Mouse (Mus musculus) forebrain, embryonic 10.5 days (tissue): ENCODE data around the gene Pigl. TPM values are rescaled to one million over a fixed set of nuclear protein-coding genes. Genes with fewer than 3 reads are reported as not detected.
"Not testable (repeated sequence)": the region's sequence is repeated elsewhere in the genome, so short reads cannot be mapped to it uniquely, and the experiment has no call there.

ENCODE experiments used
- DNase-seq: peaks from one replicate; pipeline ENCODE4 v3.0.0-alpha.2; 2017; ENCODE audit warnings: low spot score; ENCODE audit errors: extremely low spot score
- H3K27ac ChIP-seq: fragments of 300-500 bp; sonication (generic); 2 replicates; pipeline ENCODE4 v1.5.1; 2016; ENCODE audit warnings: mild to moderate bottlenecking
- H3K27me3 ChIP-seq: fragments of 300-500 bp; sonication (generic); 2 replicates; pipeline ENCODE4 v1.6.1; 2016; ENCODE audit warnings: mild to moderate bottlenecking; ENCODE audit not compliant: poor library complexity, severe bottlenecking
- H3K36me3 ChIP-seq: fragments of 300-500 bp; sonication (generic); replicated peaks from 2 replicates; pipeline ENCODE4 v1.6.1; 2016; ENCODE audit warnings: mild to moderate bottlenecking, moderate library complexity
- H3K4me1 ChIP-seq: fragments of 300-500 bp; sonication (generic); 2 replicates; pipeline ENCODE4 v1.6.1; 2016
- H3K4me3 ChIP-seq: fragments of 300-500 bp; sonication (generic); 2 replicates; pipeline ENCODE4 v1.5.1; 2016; ENCODE audit warnings: mild to moderate bottlenecking, moderate library complexity
- H3K9me3 ChIP-seq: fragments of 300-500 bp; sonication (generic); 2 replicates; pipeline ENCODE4 v1.6.1; 2016; ENCODE audit warnings: mild to moderate bottlenecking, moderate library complexity
- WGBS: fragments of 180-500 bp; shearing (Covaris S2); methylation state at CpG from one replicate; pipeline ENCODE4 v1.1.7; 2016; 5-methylcytosine and 5-hydroxymethylcytosine counted together
- polyA plus RNA-seq: library from polyadenylated mRNA; unstranded; fragments of >200 nt; fragmentation: Nextera tagmentation; extraction: Ambion mirVana; gene quantifications from 2 replicates; pipeline ENCODE4 v1.2.1, GENCODE M21; 2016

Pigl gene
- polyA plus RNA-seq, 1 experiment from 2014 or later: 19.5 TPM

GRCm38 (mm10) chr11:62508816-62509215 lies 50.6 kb downstream of the Pigl start:
- H3K9me3 ChIP-seq, H3K4me3 ChIP-seq, H3K27ac ChIP-seq, DNase-seq, H3K4me1 ChIP-seq, H3K27me3 ChIP-seq: not testable (repeated sequence)
- H3K36me3 ChIP-seq: peaks cover 11% of the 10 kb centered on the region; the same call in 1 of the 2 replicates
- 95% methylated on average over 5 of the region's 5 CpGs for WGBS

GRCm38 (mm10) chr11:62509571-62509970 lies 51.3 kb downstream of the Pigl start:
- Histone ChIP-seq H3K4me3 (no peak overlapping the region), H3K27ac (no peak overlapping the region), H3K4me1 (peaks cover 4% of the 10 kb centered on the region), H3K36me3 (peaks cover 11% of the 10 kb centered on the region; the same call in 1 of the 2 replicates), H3K9me3 (no peaks in the 10 kb centered on the region), H3K27me3 (no peaks in the 10 kb centered on the region)
- WGBS: 88% methylated on average over 3 of the region's 3 CpGs
- no peak for DNase-seq

- no peak overlapping the region for H3K4me3 ChIP-seq
- no peaks in the 10 kb centered on the region for H3K27me3 ChIP-seq
- H3K4me1 ChIP-seq: peaks cover 4% of the 10 kb centered on the region
- no peak overlapping the region for H3K27ac ChIP-seq
- no peaks in the 10 kb centered on the region for H3K9me3 ChIP-seq
- WGBS: 91% methylated on average over 5 of the region's 5 CpGs
- DNase-seq: no peak
- H3K36me3 ChIP-seq: peaks cover 11% of the 10 kb centered on the region; the same call in 1 of the 2 replicates
Measured at GRCm38 (mm10) chr11:62510956-62511355, 52.7 kb downstream of the Pigl start.

GRCm38 (mm10) chr11:62511444-62512202 lies 53.4 kb downstream of the Pigl start:
- 84% methylated on average over 13 of the region's 13 CpGs for WGBS
- Histone ChIP-seq H3K27me3 (no peaks in the 10 kb centered on the region), H3K9me3 (no peaks in the 10 kb centered on the region), H3K27ac (no peak overlapping the region), H3K4me3 (no peak overlapping the region), H3K36me3 (peaks cover 11% of the 10 kb centered on the region; the same call in 1 of the 2 replicates), H3K4me1 (peaks cover 4% of the 10 kb centered on the region)
- DNase-seq: no peak

GRCm38 (mm10) chr11:62512529-62513080 lies 54.3 kb downstream of the Pigl start:
- 89% methylated on average over 8 of the region's 8 CpGs for WGBS
- Histone ChIP-seq H3K4me3 (no peak overlapping the region), H3K27ac (no peak overlapping the region), H3K27me3 (no peaks in the 10 kb centered on the region), H3K4me1 (peaks cover 4% of the 10 kb centered on the region), H3K36me3 (peaks cover 11% of the 10 kb centered on the region; the same call in 1 of the 2 replicates), H3K9me3 (no peaks in the 10 kb centered on the region)
- DNase-seq: no peak

- H3K36me3 ChIP-seq: peaks cover 11% of the 10 kb centered on the region; the same call in 1 of the 2 replicates
- no peak for DNase-seq
- WGBS: 75% methylated on average over 6 of the region's 6 CpGs
- no peak overlapping the region for H3K4me3 ChIP-seq
- H3K27me3 ChIP-seq: no peaks in the 10 kb centered on the region
- H3K27ac ChIP-seq: no peak overlapping the region
- peaks cover 4% of the 10 kb centered on the region for H3K4me1 ChIP-seq
- H3K9me3 ChIP-seq: no peaks in the 10 kb centered on the region
Measured at GRCm38 (mm10) chr11:62513311-62513710, 55.1 kb downstream of the Pigl start.

GRCm38 (mm10) chr11:62518991-62519390 lies 60.7 kb downstream of the Pigl start:
- H3K36me3 ChIP-seq: peaks cover under 1% of the 10 kb centered on the region; the same call in 1 of the 2 replicates
- H3K4me3 ChIP-seq: no peak overlapping the region
- WGBS: 33% methylated on average over 2 of the region's 2 CpGs
- peaks cover 6% of the 10 kb centered on the region; the same call in 1 of the 2 replicates for H3K4me1 ChIP-seq
- no peaks in the 10 kb centered on the region for H3K9me3 ChIP-seq
- H3K27ac ChIP-seq: no peak overlapping the region
- no peaks in the 10 kb centered on the region for H3K27me3 ChIP-seq
- DNase-seq: no peak

- WGBS: 84% methylated on average over 2 of the region's 2 CpGs
- no peak for DNase-seq
- Histone ChIP-seq H3K4me3 (no peak overlapping the region), H3K27ac (no peak overlapping the region), H3K36me3 (peaks cover 28% of the 10 kb centered on the region), H3K4me1 (peaks cover 12% of the 10 kb centered on the region), H3K9me3 (no peaks in the 10 kb centered on the region), H3K27me3 (no peaks in the 10 kb centered on the region)
Measured at GRCm38 (mm10) chr11:62522283-62522682, 64.0 kb downstream of the Pigl start.

- Histone ChIP-seq H3K9me3 (no peaks in the 10 kb centered on the region), H3K4me1 (peaks cover 32% of the 10 kb centered on the region), H3K27me3 (peaks cover 35% of the 10 kb centered on the region), H3K4me3 (peak overlapping the region; percentile 76; the same call in 1 of the 2 replicates), H3K36me3 (peaks cover 34% of the 10 kb centered on the region), H3K27ac (no peak overlapping the region)
- no peak for DNase-seq
- WGBS: 87% methylated on average over 8 of the region's 8 CpGs
Measured at GRCm38 (mm10) chr11:62537089-62537488, 78.8 kb downstream of the Pigl start.

GRCm38 (mm10) chr11:62537590-62537989 lies 79.3 kb downstream of the Pigl start:
- Histone ChIP-seq H3K27ac (no peak overlapping the region), H3K27me3 (peaks cover 35% of the 10 kb centered on the region), H3K9me3 (no peaks in the 10 kb centered on the region), H3K4me1 (peaks cover 32% of the 10 kb centered on the region), H3K36me3 (peaks cover 33% of the 10 kb centered on the region), H3K4me3 (peak overlapping the region; percentile 76)
- no peak for DNase-seq
- 47% methylated on average over 7 of the region's 7 CpGs for WGBS

GRCm38 (mm10) chr11:62538321-62539088 lies 80.2 kb downstream of the Pigl start:
- H3K4me3 ChIP-seq: peak overlapping the region; percentile 76
- peak overlapping the region; percentile 94 for H3K27ac ChIP-seq
- H3K9me3 ChIP-seq: no peaks in the 10 kb centered on the region
- H3K27me3 ChIP-seq: peaks cover 35% of the 10 kb centered on the region
- WGBS: under 1% methylated on average over 73 of the region's 73 CpGs
- DNase-seq: peak; percentile 69
- H3K4me1 ChIP-seq: peaks cover 32% of the 10 kb centered on the region
- H3K36me3 ChIP-seq: peaks cover 25% of the 10 kb centered on the region

GRCm38 (mm10) chr11:62539089-62539890 lies 81.0 kb downstream of the Pigl start, which contains the start of gene Cenpv:
Gene Cenpv, minus strand, starts transcription at chr11:62539261.
- Histone ChIP-seq H3K36me3 (peaks cover 17% of the 10 kb centered on the region), H3K27ac (peak within 1 kb of the TSS; percentile 94), H3K9me3 (no peaks in the 10 kb centered on the region), H3K4me1 (peaks cover 27% of the 10 kb centered on the region), H3K4me3 (peak within 1 kb of the TSS; percentile 76), H3K27me3 (peaks cover 35% of the 10 kb centered on the region)
- WGBS: 6% methylated on average over 57 of the region's 57 CpGs
- DNase-seq: peak; percentile 71
